Comparison of ENCODE assay signal across 8 mouse cellular contexts in the genomic region with DNA sequence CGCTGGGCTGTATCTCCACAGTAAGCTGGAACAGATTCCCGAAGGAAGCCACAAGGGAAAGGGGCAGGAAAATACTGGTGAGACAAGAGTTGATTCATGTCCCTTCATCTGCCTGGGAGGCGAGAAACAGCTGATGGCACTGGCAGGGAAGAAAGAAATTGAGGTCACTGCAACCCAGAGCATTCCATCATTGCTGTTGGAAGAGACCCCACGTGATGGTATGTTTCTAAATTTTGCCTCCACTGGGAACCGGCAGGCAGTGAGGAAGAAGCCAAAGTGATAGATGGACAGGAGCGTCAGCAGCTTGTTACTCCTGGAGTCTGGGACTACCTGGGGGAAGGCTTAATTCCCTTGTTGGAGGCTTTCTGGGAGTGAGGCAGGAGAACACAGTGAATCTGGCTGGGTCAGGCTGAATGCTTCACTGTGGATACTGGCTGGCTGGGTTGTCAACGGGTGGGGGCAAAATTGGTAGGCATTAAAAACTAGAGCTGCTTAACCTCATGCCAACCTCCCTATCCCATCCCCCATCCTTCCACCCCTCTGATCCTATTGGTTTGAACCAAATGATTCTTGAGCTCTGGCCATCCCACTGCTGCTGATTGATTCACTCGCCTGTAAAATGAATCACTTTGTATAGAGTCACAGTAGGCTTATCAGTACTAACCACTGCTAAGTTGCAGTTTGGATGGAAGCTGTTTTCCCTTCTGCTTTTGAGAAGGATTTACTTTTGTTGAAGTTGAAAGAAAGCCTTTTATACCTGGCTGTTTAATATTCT.
DNase-seq lines count a peak whose midpoint lies in the region; ATAC-seq and TF ChIP-seq lines count a peak whose summit lies in the region.

No protein-coding gene starts in this region.

- H3K4me1 ChIP-seq in forebrain, postnatal 0 days (ENCODE audit: insufficient read depth) = peaks cover 30% of the 10 kb centered on the region
- peaks cover 69% of the 10 kb centered on the region for H3K4me1 ChIP-seq in hindbrain, embryonic 15.5 days (replicated peaks)
- H3K4me1 ChIP-seq in midbrain, embryonic 15.5 days = peaks cover 51% of the 10 kb centered on the region
- no peaks in the 10 kb centered on the region for H3K4me1 ChIP-seq in intestine, postnatal 0 days (replicated peaks; ENCODE audit: control insufficient read depth, insufficient read depth, low read length)
- 0 out of 2 replicates have a peak, but pooled peaks cover 5% of the 10 kb centered on the region for H3K4me1 ChIP-seq in intestine, embryonic 16.5 days (ENCODE audit: control insufficient read depth, insufficient read depth, low read length)

- peak overlapping the region; percentile 51 for H3K4me3 ChIP-seq in forebrain, postnatal 0 days (ENCODE audit: low read depth, low read length)
- H3K4me3 ChIP-seq in hindbrain, embryonic 15.5 days = peak overlapping the region; percentile 47
- peak overlapping the region; percentile 42 for H3K4me3 ChIP-seq in midbrain, embryonic 15.5 days
- H3K4me3 ChIP-seq in intestine, postnatal 0 days (ENCODE audit: low read depth, low read length) = no peak overlapping the region
- H3K4me3 ChIP-seq in intestine, embryonic 16.5 days (ENCODE audit: low read length) = no peak overlapping the region

- H3K4me2 ChIP-seq in forebrain, postnatal 0 days (ENCODE audit: low read depth) = peak overlapping the region; percentile 76
- peak overlapping the region; percentile 62 for H3K4me2 ChIP-seq in hindbrain, embryonic 15.5 days
- peak overlapping the region; percentile 55 for H3K4me2 ChIP-seq in midbrain, embryonic 15.5 days
- no peak overlapping the region for H3K4me2 ChIP-seq in intestine, postnatal 0 days (replicated peaks; ENCODE audit: low read depth)
- H3K4me2 ChIP-seq in intestine, embryonic 16.5 days (ENCODE audit: low read depth, low read length) = no peak overlapping the region

- peak; percentile 74 for ATAC-seq in forebrain, postnatal 0 days
- ATAC-seq in hindbrain, embryonic 15.5 days (ENCODE audit: low FRiP score, low read depth) = peak; percentile 83
- peak; percentile 77 for ATAC-seq in midbrain, embryonic 15.5 days (replicated peaks)
- ATAC-seq in intestine, postnatal 0 days = no peak
- no peak for ATAC-seq in intestine, embryonic 16.5 days

- TF ChIP-seq CTCF in forebrain, postnatal 0 days (IDR thresholded peaks at IDR 0.05; ENCODE audit: low read depth) = no peak
- TF ChIP-seq CTCF in intestine, postnatal 0 days (IDR thresholded peaks at IDR 0.05; ENCODE audit: low read depth) = no peak

- peak; percentile 88 for DNase-seq in Muller cell, postnatal 12 days (ENCODE audit: inconsistent ontology term)
- peak; percentile 83 to 85 for DNase-seq in cerebellum, adult 18-20 months
- DNase-seq in forebrain, postnatal 0 days = peak; percentile 72
- no peak for DNase-seq in urinary bladder, postnatal 25 days (ENCODE audit: low spot score)

- peak overlapping the region; percentile 87 for H3K27ac ChIP-seq in forebrain, postnatal 0 days (ENCODE audit: low read depth, low read length)
- H3K27ac ChIP-seq in hindbrain, embryonic 15.5 days (replicated peaks) = peak overlapping the region; percentile 91
- H3K27ac ChIP-seq in midbrain, embryonic 15.5 days = peak overlapping the region; percentile 91
- no peak overlapping the region for H3K27ac ChIP-seq in intestine, postnatal 0 days (ENCODE audit: low read depth, low read length)
- H3K27ac ChIP-seq in intestine, embryonic 16.5 days (ENCODE audit: low read length) = no peak overlapping the region

- no peaks in the 10 kb centered on the region for H3K9me3 ChIP-seq in forebrain, postnatal 0 days (ENCODE audit: low read length)
- no peaks in the 10 kb centered on the region for H3K9me3 ChIP-seq in hindbrain, embryonic 15.5 days
- H3K9me3 ChIP-seq in midbrain, embryonic 15.5 days = no peaks in the 10 kb centered on the region
- no peaks in the 10 kb centered on the region for H3K9me3 ChIP-seq in intestine, postnatal 0 days (ENCODE audit: control insufficient read depth)
- no peaks in the 10 kb centered on the region for H3K9me3 ChIP-seq in intestine, embryonic 16.5 days (ENCODE audit: control insufficient read depth, low read length)

- H3K27me3 ChIP-seq in forebrain, postnatal 0 days (ENCODE audit: insufficient read depth, low read length) = no peaks in the 10 kb centered on the region
- no peaks in the 10 kb centered on the region for H3K27me3 ChIP-seq in hindbrain, embryonic 15.5 days
- no peaks in the 10 kb centered on the region for H3K27me3 ChIP-seq in midbrain, embryonic 15.5 days (replicated peaks)
- H3K27me3 ChIP-seq in intestine, postnatal 0 days (replicated peaks; ENCODE audit: control insufficient read depth, insufficient read depth, low read length) = no peaks in the 10 kb centered on the region
- no peaks in the 10 kb centered on the region for H3K27me3 ChIP-seq in intestine, embryonic 16.5 days (replicated peaks; ENCODE audit: control insufficient read depth, insufficient read depth, low read length)

- WGBS in forebrain, postnatal 0 days = 12% methylated on average over 8 of the region's 8 CpGs
- 9% methylated on average over 8 of the region's 8 CpGs for WGBS in hindbrain, embryonic 15.5 days
- 15% methylated on average over 8 of the region's 8 CpGs for WGBS in midbrain, embryonic 15.5 days
- 59% methylated on average over 8 of the region's 8 CpGs for WGBS in intestine, postnatal 0 days
- WGBS in intestine, embryonic 16.5 days = 48% methylated on average over 8 of the region's 8 CpGs

- H3K36me3 ChIP-seq in forebrain, postnatal 0 days (ENCODE audit: insufficient read depth) = no peaks in the 10 kb centered on the region
- H3K36me3 ChIP-seq in hindbrain, embryonic 15.5 days = no peaks in the 10 kb centered on the region
- H3K36me3 ChIP-seq in midbrain, embryonic 15.5 days (replicated peaks) = no peaks in the 10 kb centered on the region
- H3K36me3 ChIP-seq in intestine, postnatal 0 days (ENCODE audit: control insufficient read depth, insufficient read depth) = no peaks in the 10 kb centered on the region
- no peaks in the 10 kb centered on the region for H3K36me3 ChIP-seq in intestine, embryonic 16.5 days (ENCODE audit: control insufficient read depth, insufficient read depth, low read length)

- H3K9ac ChIP-seq in forebrain, postnatal 0 days = peak overlapping the region; percentile 71
- H3K9ac ChIP-seq in hindbrain, embryonic 15.5 days = peak overlapping the region; percentile 56
- peak overlapping the region; percentile 46 for H3K9ac ChIP-seq in midbrain, embryonic 15.5 days
- H3K9ac ChIP-seq in intestine, postnatal 0 days (ENCODE audit: low read depth, low read length) = no peak overlapping the region
- no peak overlapping the region for H3K9ac ChIP-seq in intestine, embryonic 16.5 days (ENCODE audit: low read depth, low read length)

Comparison
In these comparisons a context has a peak if more than half of its experiments do, and no peak if none do; other contexts are left out.
1. ATAC-seq: peak in forebrain, postnatal 0 days (single experiment), hindbrain, embryonic 15.5 days (single experiment) and midbrain, embryonic 15.5 days (single experiment); none in intestine, postnatal 0 days (single experiment) and intestine, embryonic 16.5 days (single experiment).
2. H3K27ac ChIP-seq: peak in forebrain, postnatal 0 days (single experiment), hindbrain, embryonic 15.5 days (single experiment) and midbrain, embryonic 15.5 days (single experiment); none in intestine, postnatal 0 days (single experiment) and intestine, embryonic 16.5 days (single experiment).
3. H3K4me2 ChIP-seq: peak in forebrain, postnatal 0 days (single experiment), hindbrain, embryonic 15.5 days (single experiment) and midbrain, embryonic 15.5 days (single experiment); none in intestine, postnatal 0 days (single experiment) and intestine, embryonic 16.5 days (single experiment).
4. H3K4me3 ChIP-seq: peak in forebrain, postnatal 0 days (single experiment), hindbrain, embryonic 15.5 days (single experiment) and midbrain, embryonic 15.5 days (single experiment); none in intestine, postnatal 0 days (single experiment) and intestine, embryonic 16.5 days (single experiment).
5. H3K9ac ChIP-seq: peak in forebrain, postnatal 0 days (single experiment), hindbrain, embryonic 15.5 days (single experiment) and midbrain, embryonic 15.5 days (single experiment); none in intestine, postnatal 0 days (single experiment) and intestine, embryonic 16.5 days (single experiment).